Mouse (Mus musculus) cerebellum, adult 2 months (tissue): ENCODE results near the gene Tpcn2.

ENCODE experiments used
- CTCF ChIP-seq: fragments of 200-500 bp; IDR thresholded peaks from 2 replicates; pipeline ENCODE4 v1.5.1; 2011; ENCODE audit warnings: low read depth, mild to moderate bottlenecking, control low read depth, low read length, moderate library complexity, borderline replicate concordance; ENCODE audit not compliant: insufficient read depth
- POLR2A ChIP-seq: fragments of 200-500 bp; IDR thresholded peaks from 2 replicates; pipeline ENCODE4 v1.6.1; 2011; ENCODE audit warnings: low read length, control low read depth, borderline replicate concordance; ENCODE audit not compliant: insufficient read depth

- no peak for TF ChIP-seq CTCF
- TF ChIP-seq POLR2A = no peak
Observed at GRCm38 (mm10) chr7:145253986-145254630, 29.7 kb downstream of the Tpcn2 start.
